Mouse (Mus musculus) heart, postnatal 0 days (tissue): Measurements from ENCODE around the gene Nlgn1.

Source experiments
- CTCF ChIP-seq: IDR thresholded peaks from 2 replicates; pipeline ENCODE4 v1.5.1; 2016; ENCODE audit warnings: antibody characterized with exemption, control low read depth, low read depth
- EP300 ChIP-seq: IDR thresholded peaks from 2 replicates; pipeline ENCODE4 v1.6.1; 2016; ENCODE audit warnings: antibody characterized with exemption, low read depth

DNA sequence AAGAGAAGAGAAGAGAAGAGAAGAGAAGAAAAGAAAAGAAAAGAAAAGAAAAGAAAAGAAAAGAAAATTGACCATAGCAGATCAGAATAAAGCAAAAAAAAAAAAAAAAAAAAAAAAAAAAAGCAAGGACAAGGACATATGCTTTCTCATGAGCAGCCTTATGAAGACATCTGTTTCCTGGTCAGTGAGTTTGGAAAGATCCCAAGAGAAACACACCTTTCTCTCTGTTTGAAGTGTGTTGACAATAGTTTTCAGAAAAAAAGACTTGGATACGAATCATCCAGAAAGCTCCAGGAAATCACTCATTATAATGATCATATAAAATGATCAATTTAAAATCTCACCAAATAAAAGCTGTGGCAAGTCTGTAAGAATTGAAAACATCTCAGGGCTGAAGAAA, 230.0 kb downstream of the Nlgn1 start:
- TF ChIP-seq CTCF (no peak), EP300 (no peak)
